Mouse (Mus musculus): ENCODE measurements at regions not wholly inside any gene's neighbourhood (a gene's known extent, or its start where the extent isn't known, plus 50 kb on each side); places are given as distances from the start of the nearest gene placed in this dataset.
"Not testable (repeated sequence)": the region's sequence is repeated elsewhere in the genome, so short reads cannot be mapped to it uniquely, and the experiment has no call there.

DNA sequence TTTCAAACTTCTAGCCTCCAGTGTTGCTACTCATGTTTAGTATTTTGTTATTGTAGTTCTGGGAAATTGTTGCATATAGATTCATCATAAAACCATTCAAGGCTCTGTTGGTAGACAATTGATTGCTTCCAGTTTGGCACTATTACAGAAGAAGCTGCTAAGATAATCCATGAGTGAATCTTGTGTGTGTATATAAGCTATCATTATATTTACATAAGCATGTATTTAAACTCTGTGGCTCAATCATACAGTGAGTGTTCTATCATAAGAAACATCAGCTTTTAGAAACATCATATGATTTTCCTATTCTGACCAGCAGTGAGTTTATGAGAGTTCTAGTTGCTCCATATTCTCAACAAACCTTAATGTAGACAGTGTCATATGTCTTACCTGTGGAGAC lies 397.7 kb upstream of the Tbl1xr1 start:
- intact Hi-C loops (cut with DNase I), result no loop called here
- DNase-seq, result no peak

GRCm38 (mm10) chr3:21697980-21698672 lies 378.3 kb upstream of the Tbl1xr1 start:
- intact Hi-C loops (cut with DNase I); DNase-seq: not testable (repeated sequence)

DNA sequence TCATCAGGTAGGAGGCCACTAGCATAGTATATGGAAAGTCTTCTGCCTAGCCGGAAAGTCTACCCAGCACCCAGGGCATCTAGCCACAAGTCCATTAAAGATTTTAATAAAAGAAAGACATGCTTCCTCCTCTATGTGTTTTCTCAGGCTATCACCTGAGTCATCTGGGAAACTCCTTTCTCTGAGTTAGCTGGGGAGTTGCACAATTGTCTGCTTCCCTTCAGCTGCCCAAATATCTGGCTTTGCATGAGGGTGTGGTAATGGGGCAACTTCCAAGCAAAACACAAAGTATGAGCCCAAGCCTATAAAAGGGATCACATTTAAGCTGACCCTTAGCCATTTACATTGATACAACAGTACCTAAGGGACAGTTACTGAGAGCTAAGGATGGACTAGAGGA lies 376.9 kb upstream of the Tbl1xr1 start:
- DNase-seq, result no peak
- intact Hi-C loops (cut with DNase I), result no loop called here

GRCm38 (mm10) chr3:21700326-21700725 lies 376.1 kb upstream of the Tbl1xr1 start:
- DNase-seq, result no peak
- intact Hi-C loops (cut with DNase I), result no loop called here

- DNase-seq, result no peak
- intact Hi-C loops (cut with DNase I), result no loop called here
Observed at GRCm38 (mm10) chr3:21726747-21727505, 349.5 kb upstream of the Tbl1xr1 start.

- intact Hi-C loops (cut with DNase I), result no loop called here
- no peak for DNase-seq
Observed at GRCm38 (mm10) chr3:21728019-21728418, 348.4 kb upstream of the Tbl1xr1 start.

GRCm38 (mm10) chr3:21729328-21729727 lies 347.1 kb upstream of the Tbl1xr1 start:
- intact Hi-C loops (cut with DNase I), result no loop called here
- DNase-seq, result no peak

DNA sequence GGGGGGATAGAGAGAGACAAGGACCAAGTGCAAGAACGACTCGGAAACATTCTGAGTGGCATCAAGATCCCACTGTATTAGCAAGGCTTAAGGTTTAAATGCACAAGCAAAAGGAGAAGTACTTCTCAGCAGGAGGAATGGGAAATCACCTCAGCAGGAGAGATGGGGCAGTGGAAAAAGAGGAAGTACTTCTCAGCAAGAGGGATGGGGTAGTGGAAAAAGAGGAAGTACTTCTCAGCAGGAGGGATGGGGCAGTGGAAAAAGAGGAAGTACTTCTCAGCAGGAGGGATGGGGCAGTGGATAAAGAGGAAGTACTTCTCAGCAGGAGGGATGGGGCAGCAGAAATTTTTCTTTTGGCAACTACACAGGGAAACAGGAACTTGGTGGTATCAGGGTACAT lies 340.8 kb upstream of the Tbl1xr1 start:
- intact Hi-C loops (cut with DNase I); DNase-seq: not testable (repeated sequence)

DNA sequence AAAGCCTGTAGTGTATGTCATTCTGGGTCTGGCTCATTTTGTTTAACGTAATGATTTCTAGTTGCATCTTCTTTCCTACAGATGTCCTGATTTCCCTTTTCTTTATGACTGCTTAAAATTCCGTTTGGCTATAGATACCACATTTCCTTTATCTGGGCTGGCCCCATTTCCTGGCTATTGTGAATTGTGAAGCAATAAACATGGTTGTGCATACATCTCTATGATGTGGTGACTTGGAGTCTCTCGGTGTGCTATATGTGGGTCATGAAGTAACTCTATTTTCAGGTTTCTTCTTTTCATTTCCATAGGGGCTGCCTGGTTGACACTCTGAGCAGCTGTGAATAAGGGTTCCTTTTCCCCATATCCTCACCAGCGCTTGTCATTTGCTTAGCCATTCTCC lies 336.7 kb upstream of the Tbl1xr1 start:
- intact Hi-C loops (cut with DNase I), result no loop called here
- DNase-seq, result no peak

GRCm38 (mm10) chr3:21744107-21744506 lies 332.3 kb upstream of the Tbl1xr1 start:
- intact Hi-C loops (cut with DNase I), result no loop called here
- no peak for DNase-seq

DNA sequence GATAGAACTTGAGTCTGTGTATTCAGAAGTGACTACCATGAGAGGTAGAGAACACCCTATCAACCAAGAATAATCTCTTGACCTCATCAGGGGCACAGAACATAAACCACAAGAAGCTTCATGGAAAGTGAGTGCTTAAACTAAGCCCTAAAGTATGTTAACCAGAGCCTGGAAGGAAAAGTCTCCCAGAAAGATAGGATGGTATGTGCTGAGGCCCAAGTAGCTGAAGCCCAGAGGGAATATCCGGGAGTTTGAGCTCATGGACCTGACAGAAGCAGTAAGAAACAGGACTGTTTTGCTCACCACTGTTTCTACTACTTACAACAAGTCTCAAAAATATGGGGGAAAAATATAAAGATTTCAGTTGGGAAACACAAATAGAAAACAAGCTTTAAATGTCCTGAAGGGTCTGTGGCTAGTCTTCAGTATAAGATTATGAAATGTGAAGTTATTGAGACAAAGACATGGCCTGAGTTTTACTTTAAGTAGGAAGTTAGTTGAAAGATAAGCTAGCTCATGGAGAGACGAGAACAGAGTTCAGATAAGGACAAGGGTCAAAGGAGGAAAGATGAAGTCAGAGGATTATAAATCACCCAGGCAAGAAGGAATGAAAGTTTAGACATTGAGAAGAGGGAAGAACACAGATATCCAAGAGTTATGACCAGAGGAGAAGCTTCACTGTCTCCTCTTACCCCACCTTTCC lies 315.8 kb upstream of the Tbl1xr1 start:
- intact Hi-C loops (cut with DNase I), result no loop called here
- DNase-seq, result no peak

DNA sequence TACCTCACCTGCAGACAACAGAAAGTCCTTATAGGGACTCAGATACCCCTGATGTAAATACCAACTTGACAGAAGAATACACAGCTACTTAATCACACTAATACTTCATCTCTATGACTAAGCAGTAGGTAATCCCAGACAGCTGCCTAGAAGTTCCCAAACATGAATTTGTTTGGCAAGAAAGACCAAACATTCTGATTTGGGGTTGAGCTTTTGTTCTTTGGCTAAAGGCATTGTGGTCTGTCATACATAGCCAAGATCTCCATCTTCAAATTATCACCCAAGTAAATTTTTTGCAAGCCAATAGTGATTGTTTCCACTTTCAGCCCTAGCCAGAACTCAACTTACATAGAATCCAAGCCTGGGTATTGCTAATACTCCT lies 315.2 kb upstream of the Tbl1xr1 start:
- intact Hi-C loops (cut with DNase I), result no loop called here
- no peak for DNase-seq

DNA sequence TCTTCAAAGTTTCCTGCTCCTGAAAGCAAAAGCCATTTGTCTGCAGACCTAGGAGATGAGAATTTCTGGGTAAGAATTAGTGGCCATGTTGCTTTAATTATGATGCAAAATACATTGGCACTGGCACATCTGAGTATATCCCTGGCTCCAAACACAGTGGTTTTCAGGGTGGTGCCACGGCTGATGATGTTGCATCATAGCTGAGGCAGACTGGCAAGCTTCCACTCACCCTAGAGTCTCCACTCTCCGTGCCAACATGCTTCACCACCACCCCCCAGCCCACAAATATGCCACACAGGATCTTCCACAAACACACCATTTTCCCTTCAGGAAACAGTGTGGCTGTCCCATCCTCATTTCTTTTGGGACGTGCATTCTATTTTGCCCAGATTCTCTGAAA lies 314.5 kb upstream of the Tbl1xr1 start:
- DNase-seq, result no peak
- intact Hi-C loops (cut with DNase I), result no loop called here

DNA sequence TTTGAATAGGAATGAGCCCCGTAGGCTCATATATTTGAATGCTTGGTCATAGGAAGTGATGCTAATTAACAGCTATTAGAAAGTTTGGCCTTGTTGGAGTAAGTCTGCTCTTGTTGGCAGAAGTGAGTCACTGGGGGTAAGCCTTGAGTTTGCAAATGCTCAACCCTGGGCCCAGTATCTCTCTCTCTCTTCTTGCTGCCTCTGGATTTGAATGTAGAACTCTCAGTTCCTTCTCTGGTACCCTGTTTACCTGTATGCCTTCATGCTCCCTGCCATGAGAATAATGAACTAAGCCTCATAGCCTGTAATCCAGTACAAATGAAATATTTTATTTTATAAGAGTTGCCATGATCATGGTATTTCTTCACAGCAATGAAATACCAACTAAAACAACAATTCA lies 308.4 kb upstream of the Tbl1xr1 start:
- intact Hi-C loops (cut with DNase I), result no loop called here
- no peak for DNase-seq

- intact Hi-C loops (cut with DNase I), result no loop called here
- peak; percentile 10 to 16 for DNase-seq
Observed at GRCm38 (mm10) chr3:21769920-21770547, 306.4 kb upstream of the Tbl1xr1 start.

GRCm38 (mm10) chr3:21771752-21772298 lies 304.6 kb upstream of the Tbl1xr1 start:
- intact Hi-C loops (cut with DNase I), result no loop called here
- no peak for DNase-seq

- intact Hi-C loops (cut with DNase I), result no loop called here
- DNase-seq, result no peak
Observed at GRCm38 (mm10) chr3:21774172-21774842, 302.1 kb upstream of the Tbl1xr1 start.

DNA sequence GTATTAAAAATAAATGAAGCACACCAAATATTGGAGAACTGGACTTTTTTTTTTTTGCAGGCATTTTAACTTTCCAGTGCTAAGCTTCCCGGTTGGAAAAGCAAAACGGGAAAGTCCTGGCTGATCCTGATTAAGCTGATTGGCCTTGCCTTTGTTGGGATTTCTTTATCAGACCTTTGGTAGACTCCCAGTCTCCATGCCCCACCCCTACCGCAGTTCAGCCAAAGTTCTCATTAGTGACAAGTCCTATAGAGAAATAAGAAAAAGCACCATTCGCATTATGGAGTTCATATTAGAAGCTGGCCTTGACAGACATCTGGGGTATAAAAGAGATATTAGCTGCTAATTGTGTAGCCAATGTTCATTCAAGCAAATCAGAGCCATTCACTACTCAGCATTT lies 297.7 kb upstream of the Tbl1xr1 start:
- intact Hi-C loops (cut with DNase I), result no loop called here
- DNase-seq, result no peak

DNA sequence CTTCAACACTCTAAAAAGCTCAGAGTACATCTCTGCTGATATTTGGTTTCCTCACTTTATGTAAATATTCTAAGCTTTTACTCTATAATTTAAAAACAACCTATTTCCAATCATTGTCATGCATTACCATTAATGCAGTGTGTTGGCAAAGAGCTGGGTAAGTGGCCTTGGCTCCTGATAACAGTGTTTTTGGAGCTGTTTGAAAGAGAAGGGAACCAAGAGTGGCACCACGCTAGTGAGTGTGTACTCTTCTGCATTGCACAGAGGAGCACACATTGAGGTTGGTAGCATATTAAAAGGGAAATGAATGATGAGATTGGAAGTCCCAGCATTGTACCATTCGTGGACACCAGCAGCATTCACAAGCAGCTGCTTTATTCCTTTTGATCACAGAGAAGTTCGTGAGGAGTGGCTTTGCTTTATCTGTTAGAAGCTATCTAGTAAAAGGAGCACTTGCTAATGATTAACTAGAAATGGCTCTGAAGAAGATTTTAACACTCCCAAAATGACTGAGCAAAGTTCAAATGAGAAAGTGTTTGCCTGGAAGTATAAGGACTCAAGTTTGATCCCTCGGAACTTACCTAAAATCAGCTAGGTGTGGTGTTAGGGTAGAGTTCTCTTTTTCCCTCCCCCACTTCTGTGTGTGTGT lies 284.3 kb upstream of the Tbl1xr1 start:
- DNase-seq, result no peak
- intact Hi-C loops (cut with DNase I), result no loop called here

DNA sequence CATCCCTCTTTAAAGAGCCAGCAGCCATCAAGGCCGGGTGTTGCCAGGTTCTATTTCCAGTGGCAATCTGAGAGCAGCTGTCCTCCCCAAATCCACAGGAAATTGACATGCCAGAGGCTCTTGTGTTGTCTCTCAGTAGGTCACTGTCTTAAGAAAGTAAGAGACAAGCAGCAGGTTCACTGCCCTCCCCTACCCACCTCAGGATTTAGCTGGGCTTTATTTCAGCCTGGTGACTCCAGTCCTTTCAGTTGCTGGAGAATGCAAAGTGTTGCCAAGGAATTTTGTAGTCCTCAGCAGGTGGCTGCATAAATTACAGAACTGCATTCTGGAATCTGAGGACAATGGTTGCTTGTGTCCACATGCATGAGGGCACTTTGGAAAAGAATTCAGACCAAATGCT lies 278.3 kb upstream of the Tbl1xr1 start:
- DNase-seq, result no peak
- intact Hi-C loops (cut with DNase I), result no loop called here

Data from gastrocnemius, postnatal 36 days (tissue).